Mouse (Mus musculus) midbrain, embryonic 14.5 days (tissue): Measurements from ENCODE around the gene Vcpkmt. TPM values are rescaled to one million over a fixed set of nuclear protein-coding genes. Genes with fewer than 3 reads are reported as not detected.

ENCODE experiments used
- ATAC-seq: fragments of 200-750 bp; cut with Nextera tagmentation; 2 replicates; pipeline ENCODE4 v1.8.0; 2017; ENCODE audit warnings: moderate number of reproducible peaks, moderate library complexity; ENCODE audit not compliant: low FRiP score, low TSS enrichment
- DNase-seq: peaks from one replicate; pipeline ENCODE4 v3.0.0-alpha.2; 2015
- H3K27ac ChIP-seq: fragments of 300-500 bp; sonication (generic); replicated peaks from 2 replicates; pipeline ENCODE4 v1.5.1; 2014; ENCODE audit warnings: mild to moderate bottlenecking, low read depth, low read length, moderate library complexity
- H3K27me3 ChIP-seq: fragments of 300-500 bp; sonication (generic); 2 replicates; pipeline ENCODE4 v1.6.1; 2014; ENCODE audit warnings: low read length, control low read depth, mixed read lengths; ENCODE audit not compliant: control insufficient read depth, insufficient read depth
- H3K36me3 ChIP-seq: fragments of 300-500 bp; sonication (generic); 2 replicates; pipeline ENCODE4 v1.6.1; 2014; ENCODE audit warnings: low read length, control low read depth; ENCODE audit not compliant: control insufficient read depth, insufficient read depth
- H3K4me1 ChIP-seq: fragments of 300-500 bp; sonication (generic); 2 replicates; pipeline ENCODE4 v1.6.1; 2014; ENCODE audit warnings: mild to moderate bottlenecking, antibody characterized with exemption, low read length, control low read depth; ENCODE audit not compliant: control insufficient read depth, insufficient read depth
- H3K4me2 ChIP-seq: fragments of 300-500 bp; sonication (generic); 2 replicates; pipeline ENCODE4 v1.6.1; 2014; ENCODE audit warnings: mild to moderate bottlenecking, low read length, moderate library complexity
- H3K4me3 ChIP-seq: fragments of 300-500 bp; sonication (generic); replicated peaks from 2 replicates; pipeline ENCODE4 v1.5.1; 2014; ENCODE audit warnings: low read depth, low read length
- H3K9ac ChIP-seq: fragments of 300-500 bp; sonication (generic); replicated peaks from 2 replicates; pipeline ENCODE4 v1.6.1; 2014; ENCODE audit warnings: mild to moderate bottlenecking, low read length, moderate library complexity
- H3K9me3 ChIP-seq: fragments of 300-500 bp; sonication (generic); 2 replicates; pipeline ENCODE4 v1.6.1; 2016; ENCODE audit warnings: low read length, control low read depth, mixed read lengths; ENCODE audit not compliant: control insufficient read depth
- WGBS: fragments of 180-500 bp; shearing (Covaris S2); extraction: QIAGEN DNeasy Blood & Tissue Kit; methylation state at CpG from one replicate; pipeline ENCODE4 v1.1.7; 2014; 5-methylcytosine and 5-hydroxymethylcytosine counted together
- polyA plus RNA-seq: library from polyadenylated mRNA; unstranded; fragments of >200 nt; fragmentation: Nextera tagmentation; extraction: Ambion mirVana; gene quantifications from 2 replicates; pipeline ENCODE4 v1.2.1, GENCODE M21; 2014

Gene Vcpkmt
- polyA plus RNA-seq, 1 experiment from 2014 or later, result 19.8 TPM

DNA sequence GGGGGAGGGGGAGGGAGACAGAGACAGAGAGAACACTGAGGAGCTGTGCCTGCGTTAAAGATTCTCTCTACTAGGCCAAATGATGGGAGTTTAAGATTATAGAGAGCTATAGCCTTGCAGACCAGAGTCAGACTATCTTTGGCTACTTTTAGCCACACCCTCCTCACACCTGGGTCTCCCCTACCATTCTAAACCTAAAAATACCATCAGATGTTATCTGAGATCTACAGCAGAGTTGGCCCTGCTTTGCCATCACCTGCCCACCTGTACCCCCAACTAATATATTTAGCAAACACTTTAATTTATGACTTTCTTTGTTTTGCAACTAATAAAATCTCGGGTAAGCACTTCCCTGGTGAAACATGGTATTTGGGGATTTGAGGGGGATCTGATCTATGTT lies 38.3 kb downstream of the Vcpkmt start:
- Histone ChIP-seq H3K4me2 (no peak overlapping the region), H3K36me3 (no peaks in the 10 kb centered on the region), H3K4me1 (no peaks in the 10 kb centered on the region), H3K9me3 (no peaks in the 10 kb centered on the region), H3K9ac (no peak overlapping the region), H3K27ac (no peak overlapping the region), H3K4me3 (no peak overlapping the region), H3K27me3 (no peaks in the 10 kb centered on the region)
- DNase-seq, result no peak
- 52% methylated on average over 2 of the region's 2 CpGs for WGBS
- no peak for ATAC-seq

DNA sequence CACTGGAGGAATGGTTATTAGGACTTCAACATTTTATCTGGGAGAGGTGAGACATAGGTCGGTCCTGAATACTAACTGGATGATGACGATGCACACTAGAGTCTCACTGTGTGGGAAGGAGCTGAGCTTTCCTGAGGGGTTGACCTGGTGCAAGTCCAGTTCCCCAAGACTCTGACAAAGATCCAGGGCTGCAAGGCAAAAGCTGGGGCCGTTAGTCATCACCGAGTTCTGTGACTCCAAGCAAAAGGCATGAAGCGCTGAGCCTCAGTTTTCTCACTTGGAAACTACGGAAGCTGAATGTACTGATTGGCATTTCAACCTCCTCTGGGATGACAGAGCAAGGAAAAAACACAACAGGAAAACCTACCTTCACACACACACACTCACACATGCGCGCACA lies 40.5 kb downstream of the Vcpkmt start:
- ATAC-seq, result no peak
- Histone ChIP-seq H3K9me3 (no peaks in the 10 kb centered on the region), H3K4me3 (no peak overlapping the region), H3K4me1 (0 out of 2 replicates have a peak, but pooled peaks cover 3% of the 10 kb centered on the region), H3K36me3 (no peaks in the 10 kb centered on the region), H3K27me3 (no peaks in the 10 kb centered on the region), H3K27ac (no peak overlapping the region), H3K4me2 (no peak overlapping the region), H3K9ac (no peak overlapping the region)
- DNase-seq, result no peak
- WGBS, result 95% methylated on average over 8 of the region's 8 CpGs

DNA sequence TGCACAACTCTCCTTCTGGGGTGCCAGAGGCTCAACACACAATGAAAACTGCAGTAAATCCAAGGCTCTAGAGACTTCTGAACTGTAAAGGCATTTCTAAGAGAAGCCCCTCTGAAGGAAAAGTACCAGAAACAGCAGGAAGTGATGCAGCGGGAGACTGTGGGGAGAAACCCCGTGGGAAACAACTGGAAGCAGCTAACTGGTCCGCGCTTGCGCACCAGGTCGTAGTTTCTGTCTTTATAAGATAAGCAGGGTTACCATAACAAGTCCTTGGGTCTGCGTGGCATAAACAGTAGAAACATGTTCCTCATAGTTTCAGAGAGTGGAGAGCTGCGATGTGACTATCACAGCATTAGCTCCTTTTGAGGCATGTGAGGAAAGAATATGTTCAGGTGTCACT lies 41.2 kb downstream of the Vcpkmt start:
- Histone ChIP-seq H3K9me3 (no peaks in the 10 kb centered on the region), H3K27ac (no peak overlapping the region), H3K36me3 (no peaks in the 10 kb centered on the region), H3K4me2 (no peak overlapping the region), H3K27me3 (no peaks in the 10 kb centered on the region), H3K4me3 (no peak overlapping the region), H3K9ac (no peak overlapping the region), H3K4me1 (0 out of 2 replicates have a peak, but pooled peaks cover 3% of the 10 kb centered on the region)
- WGBS, result 88% methylated on average over 8 of the region's 8 CpGs
- DNase-seq (no peak), ATAC-seq (no peak)

DNA sequence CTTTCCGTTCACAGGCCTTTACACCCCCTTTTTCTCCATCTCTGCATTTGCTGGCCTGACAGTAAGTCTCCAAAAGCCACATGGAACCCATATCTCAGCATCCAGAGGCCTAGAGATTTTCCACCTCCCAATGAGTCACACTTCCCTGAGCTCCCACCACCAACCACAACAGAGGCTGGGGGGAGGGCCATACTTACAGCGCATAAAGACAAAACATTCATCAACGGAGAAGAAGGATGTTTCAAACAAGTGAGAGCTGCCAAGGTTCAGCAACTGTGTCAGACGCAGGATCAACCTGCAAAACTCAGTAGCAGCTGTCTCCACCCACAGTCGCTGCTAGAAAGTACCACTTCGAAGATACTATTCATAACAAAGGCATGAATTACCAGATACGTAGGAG lies 43.5 kb downstream of the Vcpkmt start:
- Histone ChIP-seq H3K4me1 (0 out of 2 replicates have a peak, but pooled peaks cover 3% of the 10 kb centered on the region), H3K4me3 (no peak overlapping the region), H3K9me3 (no peaks in the 10 kb centered on the region), H3K36me3 (no peaks in the 10 kb centered on the region), H3K27ac (no peak overlapping the region), H3K27me3 (no peaks in the 10 kb centered on the region), H3K9ac (no peak overlapping the region), H3K4me2 (no peak overlapping the region)
- DNase-seq, result no peak
- 70% methylated on average over 7 of the region's 7 CpGs for WGBS
- no peak for ATAC-seq

DNA sequence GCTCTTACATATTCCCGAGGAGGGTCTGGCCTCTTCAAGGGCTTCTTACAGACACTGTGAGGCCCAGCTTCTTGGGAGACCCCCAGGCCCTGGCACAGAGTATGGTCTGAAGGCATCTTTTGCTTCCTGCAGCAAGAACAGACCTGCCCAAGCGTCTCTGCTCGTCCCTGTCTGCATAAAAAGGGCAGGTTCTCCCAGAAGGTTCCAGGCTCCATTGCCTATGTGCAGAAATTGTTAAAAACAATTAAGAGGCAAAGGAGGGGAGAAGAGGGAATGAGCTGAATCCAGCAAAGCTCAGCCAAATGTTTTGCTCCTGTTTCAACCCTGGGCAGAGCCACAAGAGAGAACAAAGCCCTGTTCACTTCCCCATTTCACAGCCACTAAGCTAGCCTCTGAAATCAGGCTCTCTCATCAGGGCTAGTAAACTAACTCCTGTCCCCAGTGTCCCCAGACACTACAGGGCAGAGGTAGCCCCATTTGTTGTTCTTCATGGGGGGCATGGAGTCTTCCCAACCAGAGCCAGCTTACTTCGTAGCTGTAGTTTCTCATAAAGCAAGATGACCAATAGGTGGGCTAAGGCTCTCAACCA lies 44.4 kb downstream of the Vcpkmt start:
- no peak overlapping the region for H3K9ac ChIP-seq
- no peaks in the 10 kb centered on the region for H3K36me3 ChIP-seq
- no peaks in the 10 kb centered on the region for H3K27me3 ChIP-seq
- no peak for ATAC-seq
- no peak for DNase-seq
- H3K9me3 ChIP-seq, result no peaks in the 10 kb centered on the region
- WGBS, result 77% methylated on average over 4 of the region's 4 CpGs
- H3K4me2 ChIP-seq, result no peak overlapping the region
- peak overlapping the region; percentile 17; the same call in 1 of the 2 replicates for H3K27ac ChIP-seq
- H3K4me3 ChIP-seq, result no peak overlapping the region
- H3K4me1 ChIP-seq, result 0 out of 2 replicates have a peak, but pooled peaks cover 3% of the 10 kb centered on the region

DNA sequence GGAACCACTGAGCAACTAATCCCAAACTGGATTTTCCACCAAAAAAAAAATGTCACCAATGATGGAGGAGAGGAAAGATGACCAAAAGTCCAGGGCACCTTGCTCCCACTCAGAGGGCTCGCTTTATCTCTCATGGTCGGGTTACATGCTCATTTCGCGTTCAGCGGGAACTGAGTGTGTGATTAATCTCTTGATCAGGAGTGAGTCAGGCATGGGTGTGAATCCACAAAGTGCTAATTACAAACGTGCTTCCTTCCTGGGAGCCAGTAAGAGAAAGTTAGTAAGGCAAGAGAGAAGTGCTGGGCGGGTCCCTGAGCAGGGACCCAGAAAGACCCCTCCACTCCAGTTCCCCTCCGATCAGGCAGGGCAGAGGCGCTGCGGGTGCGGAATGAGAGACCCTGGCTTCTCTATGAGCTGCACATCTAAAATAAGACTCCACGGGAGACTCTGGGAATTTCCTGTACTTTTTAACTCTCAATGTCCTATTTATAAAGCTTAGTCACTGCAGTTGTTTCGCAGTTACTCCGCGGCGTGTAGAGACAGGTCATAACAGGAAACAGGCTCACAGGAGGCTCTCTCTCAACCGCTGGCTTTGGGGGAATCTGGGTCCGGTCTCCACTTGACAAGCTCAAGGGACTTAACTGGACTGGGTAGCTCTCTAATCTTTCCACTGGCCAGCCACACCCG lies 45.0 kb downstream of the Vcpkmt start:
- H3K4me2 ChIP-seq, result no peak overlapping the region
- no peak for ATAC-seq
- WGBS, result 69% methylated on average over 19 of the region's 19 CpGs

DNA sequence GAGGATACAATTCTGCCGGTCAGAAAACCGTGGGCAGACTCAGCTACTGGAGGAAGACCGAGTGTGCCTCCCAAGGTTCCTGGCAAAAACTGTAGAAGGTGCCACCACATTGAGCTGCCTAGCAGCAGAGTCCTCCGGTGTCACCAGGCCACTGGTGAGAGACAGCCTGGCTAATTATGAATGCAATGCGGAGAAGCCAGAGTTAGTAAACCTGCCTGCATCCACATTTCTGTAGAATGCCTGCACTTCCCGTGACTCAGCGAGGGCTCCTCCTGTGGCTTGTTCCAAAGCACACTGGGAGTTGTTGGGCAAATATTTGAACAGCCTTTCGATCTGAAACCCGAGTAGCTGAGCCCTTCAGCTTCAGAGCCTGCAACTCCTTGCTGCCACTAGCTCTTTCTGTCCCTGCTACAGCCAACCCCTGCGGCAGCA lies 45.6 kb downstream of the Vcpkmt start:
- 33% methylated on average over 10 of the region's 10 CpGs for WGBS
- H3K27me3 ChIP-seq, result no peaks in the 10 kb centered on the region
- H3K27ac ChIP-seq, result peak overlapping the region; percentile 16; the same call in 1 of the 2 replicates
- H3K36me3 ChIP-seq, result no peaks in the 10 kb centered on the region
- no peak overlapping the region for H3K9ac ChIP-seq
- no peak for ATAC-seq
- peak; percentile 43 for DNase-seq
- H3K4me3 ChIP-seq, result no peak overlapping the region
- 0 out of 2 replicates have a peak, but pooled peaks cover 3% of the 10 kb centered on the region for H3K4me1 ChIP-seq
- peak overlapping the region; percentile 3; the same call in 1 of the 2 replicates for H3K4me2 ChIP-seq
- no peaks in the 10 kb centered on the region for H3K9me3 ChIP-seq

More for the DNA sequence above, 45.0 kb downstream of the Vcpkmt start:
- peak; percentile 15 for DNase-seq
- H3K4me3 ChIP-seq, result no peak overlapping the region
- H3K27ac ChIP-seq, result peak overlapping the region; percentile 17; the same call in 1 of the 2 replicates
- no peaks in the 10 kb centered on the region for H3K9me3 ChIP-seq
- 0 out of 2 replicates have a peak, but pooled peaks cover 3% of the 10 kb centered on the region for H3K4me1 ChIP-seq
- no peaks in the 10 kb centered on the region for H3K36me3 ChIP-seq
- no peaks in the 10 kb centered on the region for H3K27me3 ChIP-seq
- no peak overlapping the region for H3K9ac ChIP-seq

DNA sequence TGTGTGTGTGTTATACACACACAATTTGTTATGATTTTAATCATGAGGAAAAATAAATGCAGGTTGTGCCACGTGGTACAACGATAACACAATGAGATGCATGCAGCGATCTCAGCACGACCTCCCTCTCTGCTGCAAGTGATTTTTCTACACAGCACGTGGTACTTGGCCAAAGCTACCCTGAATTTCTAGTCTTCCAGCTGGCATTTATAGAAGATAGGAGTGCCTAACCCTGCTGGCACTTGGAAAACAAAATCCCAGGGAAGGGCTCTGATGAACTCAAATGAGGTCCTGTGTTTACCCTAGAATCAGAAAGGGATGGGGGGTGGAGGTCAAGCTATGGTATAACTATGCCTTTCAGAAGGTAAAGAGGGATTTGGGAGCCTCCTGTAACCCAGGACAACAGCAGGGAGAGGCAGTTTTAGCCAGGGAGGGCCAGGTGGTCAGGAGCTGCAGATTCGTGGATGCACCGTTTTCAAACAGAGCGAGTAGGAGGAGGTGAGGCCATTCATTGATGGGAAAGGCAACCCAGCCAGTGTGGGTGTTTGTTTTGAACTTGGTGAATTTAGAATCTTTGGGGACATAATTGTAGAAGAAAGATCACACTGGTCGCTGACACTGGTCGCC lies 46.1 kb downstream of the Vcpkmt start:
- 0 out of 2 replicates have a peak overlapping the region, but pooled peaks have one; percentile 16 for H3K27ac ChIP-seq
- no peaks in the 10 kb centered on the region for H3K36me3 ChIP-seq
- DNase-seq (no peak), ATAC-seq (no peak)
- no peaks in the 10 kb centered on the region for H3K27me3 ChIP-seq
- H3K4me3 ChIP-seq, result no peak overlapping the region
- H3K9ac ChIP-seq, result no peak overlapping the region
- H3K9me3 ChIP-seq, result no peaks in the 10 kb centered on the region
- peak overlapping the region; percentile 3; the same call in 1 of the 2 replicates for H3K4me2 ChIP-seq
- 0 out of 2 replicates have a peak, but pooled peaks cover 3% of the 10 kb centered on the region for H3K4me1 ChIP-seq
- WGBS, result 70% methylated on average over 10 of the region's 10 CpGs
